Mouse (Mus musculus) embryonic fibroblast, embryonic 13.5 days (primary cell): Measurements from ENCODE around the gene Rreb1.

Source experiments
- CTCF ChIP-seq: IDR thresholded peaks from 2 replicates; pipeline ENCODE4 v1.5.1; 2011; ENCODE audit warnings: mild to moderate bottlenecking, control low read depth, low read length, moderate library complexity, borderline replicate concordance; ENCODE audit not compliant: insufficient read depth
- POLR2A ChIP-seq: IDR thresholded peaks from 2 replicates; pipeline ENCODE4 v1.6.1; 2011; ENCODE audit warnings: low read depth, mild to moderate bottlenecking, control low read depth, low read length, moderate library complexity

- no peak for TF ChIP-seq POLR2A
- no peak for TF ChIP-seq CTCF
Observed at GRCm38 (mm10) chr13:37896423-37896822, 118.2 kb downstream of the Rreb1 start.
